Mouse (Mus musculus) liver, embryonic 15.5 days (tissue): Measurements from ENCODE around the gene Cbwd1. TPM values are rescaled to one million over a fixed set of nuclear protein-coding genes. Genes with fewer than 3 reads are reported as not detected.
"Not testable (repeated sequence)": the region's sequence is repeated elsewhere in the genome, so short reads cannot be mapped to it uniquely, and the experiment has no call there.

Experiments used
- ATAC-seq: fragments of 200-750 bp; cut with Nextera tagmentation; 2 replicates; pipeline ENCODE4 v1.8.0; 2017; ENCODE audit warnings: moderate number of reproducible peaks, mild to moderate bottlenecking, moderate library complexity; ENCODE audit not compliant: insufficient read depth
- H3K27ac ChIP-seq: fragments of 300-500 bp; sonication (generic); replicated peaks from 2 replicates; pipeline ENCODE4 v1.5.1; 2015; ENCODE audit warnings: mild to moderate bottlenecking, inconsistent platforms
- H3K27me3 ChIP-seq: fragments of 300-500 bp; sonication (generic); 2 replicates; pipeline ENCODE4 v1.6.1; 2015; ENCODE audit warnings: mild to moderate bottlenecking, inconsistent platforms
- H3K36me3 ChIP-seq: fragments of 300-500 bp; sonication (generic); replicated peaks from 2 replicates; pipeline ENCODE4 v1.6.1; 2015; ENCODE audit warnings: moderate library complexity, mild to moderate bottlenecking, inconsistent platforms
- H3K4me1 ChIP-seq: fragments of 300-500 bp; sonication (generic); replicated peaks from 2 replicates; pipeline ENCODE4 v1.6.1; 2015; ENCODE audit warnings: inconsistent platforms
- H3K4me2 ChIP-seq: fragments of 300-500 bp; sonication (generic); 2 replicates; pipeline ENCODE4 v1.6.1; 2015; ENCODE audit warnings: moderate library complexity, mild to moderate bottlenecking, inconsistent platforms
- H3K4me3 ChIP-seq: fragments of 300-500 bp; sonication (generic); replicated peaks from 2 replicates; pipeline ENCODE4 v1.5.1; 2015; ENCODE audit warnings: mild to moderate bottlenecking, inconsistent platforms
- H3K9ac ChIP-seq: fragments of 300-500 bp; sonication (generic); 2 replicates; pipeline ENCODE4 v1.6.1; 2015; ENCODE audit warnings: moderate library complexity, mild to moderate bottlenecking, inconsistent platforms
- H3K9me3 ChIP-seq: fragments of 300-500 bp; sonication (generic); replicated peaks from 2 replicates; pipeline ENCODE4 v1.6.1; 2016; ENCODE audit warnings: inconsistent platforms
- WGBS: fragments of 180-500 bp; shearing (Covaris S2); methylation state at CpG from one replicate; pipeline ENCODE4 v1.1.7; 2015; ENCODE audit warnings: mixed read lengths; ENCODE audit not compliant: insufficient replicate concordance; 5-methylcytosine and 5-hydroxymethylcytosine counted together
- microRNA-seq: library from miRNA; unstranded; fragments of <30 nt; microRNA quantifications from one replicate; pipeline ENCODE4, GENCODE M21; 2016
- polyA plus RNA-seq: library from polyadenylated mRNA; unstranded; fragments of >200 nt; fragmentation: Nextera tagmentation; extraction: Ambion mirVana; gene quantifications from 2 replicates; pipeline ENCODE4 v1.2.1, GENCODE M21; 2015

Gene Cbwd1
- polyA plus RNA-seq, 1 experiment from 2014 or later: 8.1 TPM

- WGBS: 58% methylated on average over 3 of the region's 3 CpGs
- no peaks in the 10 kb centered on the region for H3K9me3 ChIP-seq
- no peak overlapping the region for H3K27ac ChIP-seq
- no peaks in the 10 kb centered on the region for H3K4me1 ChIP-seq
- H3K27me3 ChIP-seq: peaks cover 25% of the 10 kb centered on the region
- ATAC-seq: no peak
- no peaks in the 10 kb centered on the region for H3K36me3 ChIP-seq
- no peak overlapping the region for H3K4me2 ChIP-seq
- no peak overlapping the region for H3K9ac ChIP-seq
- no peak overlapping the region for H3K4me3 ChIP-seq
Measured at GRCm38 (mm10) chr19:24886888-24887287, 74.5 kb downstream of the Cbwd1 start.

- WGBS: 11% methylated on average over 5 of the region's 5 CpGs
- Histone ChIP-seq H3K27me3 (peaks cover 17% of the 10 kb centered on the region; the same call in 1 of the 2 replicates), H3K27ac (no peak overlapping the region), H3K36me3 (no peaks in the 10 kb centered on the region), H3K9me3 (no peaks in the 10 kb centered on the region), H3K9ac (no peak overlapping the region), H3K4me1 (no peaks in the 10 kb centered on the region), H3K4me2 (no peak overlapping the region), H3K4me3 (no peak overlapping the region)
- ATAC-seq: no peak
Measured at GRCm38 (mm10) chr19:24885504-24885903, 75.9 kb downstream of the Cbwd1 start.

- Histone ChIP-seq H3K36me3 (no peaks in the 10 kb centered on the region), H3K9ac (no peak overlapping the region), H3K4me1 (no peaks in the 10 kb centered on the region), H3K4me3 (no peak overlapping the region), H3K27me3 (peaks cover 8% of the 10 kb centered on the region; the same call in 1 of the 2 replicates), H3K27ac (no peak overlapping the region), H3K9me3 (no peaks in the 10 kb centered on the region), H3K4me2 (no peak overlapping the region)
- 45% methylated on average over 4 of the region's 4 CpGs for WGBS
- ATAC-seq: no peak
Measured at GRCm38 (mm10) chr19:24881237-24881636, 80.2 kb downstream of the Cbwd1 start.

GRCm38 (mm10) chr19:24875129-24875870, 86.1 kb downstream of the Cbwd1 start, which contains the start of gene Gm10053:
Gm10053 (plus strand) TSS chr19:24875686.
- H3K4me2 ChIP-seq, H3K9me3 ChIP-seq, H3K36me3 ChIP-seq, H3K9ac ChIP-seq, ATAC-seq, H3K4me3 ChIP-seq, H3K27ac ChIP-seq, H3K4me1 ChIP-seq, H3K27me3 ChIP-seq: not testable (repeated sequence)
- WGBS: 54% methylated on average over 23 of the region's 26 CpGs

- no peak overlapping the region for H3K9ac ChIP-seq
- no peak overlapping the region for H3K4me3 ChIP-seq
- no peak overlapping the region for H3K27ac ChIP-seq
- no peaks in the 10 kb centered on the region for H3K4me1 ChIP-seq
- no peaks in the 10 kb centered on the region for H3K9me3 ChIP-seq
- no peaks in the 10 kb centered on the region for H3K36me3 ChIP-seq
- WGBS: 35% methylated on average over 2 of the region's 2 CpGs
- ATAC-seq: no peak
- no peaks in the 10 kb centered on the region for H3K27me3 ChIP-seq
- no peak overlapping the region for H3K4me2 ChIP-seq
Measured at GRCm38 (mm10) chr19:24873873-24874272, 87.5 kb downstream of the Cbwd1 start.

- WGBS: 19% methylated on average over 18 of the region's 18 CpGs
Measured at GRCm38 (mm10) chr19:24871037-24871635, 90.3 kb downstream of the Cbwd1 start.

More at GRCm38 (mm10) chr19:24871037-24871635, 90.3 kb downstream of the Cbwd1 start:
- Histone ChIP-seq H3K4me1 (no peaks in the 10 kb centered on the region), H3K27me3 (no peaks in the 10 kb centered on the region), H3K4me3 (no peak overlapping the region), H3K9me3 (no peaks in the 10 kb centered on the region), H3K27ac (no peak overlapping the region), H3K4me2 (no peak overlapping the region), H3K36me3 (no peaks in the 10 kb centered on the region), H3K9ac (no peak overlapping the region)
- ATAC-seq: no peak

Small RNA genes within 50 kb of the gene (microRNA-seq; reads per million reads assigned to microRNA genes)
- gene Mir3084-1: not detected

Other genes starting within 250 kb of the Cbwd1 start
- gene Pgm5, start 99.8 kb downstream of the Cbwd1 start, polyA plus RNA-seq: 0.03 and 0.07 TPM in 2 replicates
- gene Gm10053, start 85.9 kb downstream of the Cbwd1 start, polyA plus RNA-seq: 126 and 132 TPM in 2 replicates
- gene Foxd4, start 60.4 kb downstream of the Cbwd1 start, polyA plus RNA-seq: 0.06 TPM in 1 of 2 replicates, not detected in the other
- gene Dock8, start 37.9 kb upstream of the Cbwd1 start, polyA plus RNA-seq: 8.5 and 8.8 TPM in 2 replicates